Mouse (Mus musculus) ES-E14 (cell line): Measurements from ENCODE around the gene Lhx2. TPM values are rescaled to one million over a fixed set of nuclear protein-coding genes. Genes with fewer than 3 reads are reported as not detected.

Source experiments
- DNase-seq: peaks from one replicate; pipeline ENCODE4 v3.0.0-alpha.2; 2013; ENCODE audit warnings: low read depth, low spot score
- H3K27ac ChIP-seq: 2 replicates; pipeline ENCODE4 v1.5.1; 2012; ENCODE audit warnings: low read depth, mild to moderate bottlenecking, low read length, moderate library complexity, mixed read lengths; ENCODE audit not compliant: poor library complexity, insufficient read depth, severe bottlenecking
- H3K36me3 ChIP-seq: 2 replicates; pipeline ENCODE4 v1.6.1; 2012; ENCODE audit warnings: mild to moderate bottlenecking, low read length, moderate library complexity, mixed read lengths; ENCODE audit not compliant: control insufficient read depth, poor library complexity, insufficient read depth, severe bottlenecking
- H3K4me1 ChIP-seq, 2 experiments: fragments of 150-350 bp in 1 of 2; sonication (generic) in 1 of 2; 2 replicates each; pipeline ENCODE4 v1.6.1; 2012; ENCODE audit warnings: low read length in 2 of 2, mild to moderate bottlenecking in 1 of 2, mixed read lengths in 1 of 2; ENCODE audit not compliant: control insufficient read depth in 2 of 2, insufficient read depth in 2 of 2, poor library complexity in 1 of 2
- H3K4me3 ChIP-seq, 2 experiments: fragments of 150-350 bp in 1 of 2; sonication (generic) in 1 of 2; 2 replicates each; pipeline ENCODE4 v1.5.1; 2012; ENCODE audit warnings: low read length in 2 of 2, low read depth in 1 of 2, mild to moderate bottlenecking in 1 of 2, mixed read lengths in 1 of 2; ENCODE audit not compliant: insufficient read depth in 1 of 2, poor library complexity in 1 of 2, severe bottlenecking in 1 of 2
- H3K9ac ChIP-seq: 2 replicates; pipeline ENCODE4 v1.6.1; 2012; ENCODE audit warnings: low read depth, mild to moderate bottlenecking, low read length, mixed read lengths; ENCODE audit not compliant: poor library complexity, insufficient read depth, severe bottlenecking
- H3K9me3 ChIP-seq: fragments of 150-350 bp; sonication (generic); 2 replicates; pipeline ENCODE4 v1.6.1; 2012; ENCODE audit warnings: low read depth, mild to moderate bottlenecking, low read length; ENCODE audit not compliant: control insufficient read depth, insufficient read depth
- CHD2 ChIP-seq: IDR thresholded peaks from 2 replicates; pipeline ENCODE4 v1.6.1; 2014; ENCODE audit warnings: mild to moderate bottlenecking, low read depth, low read length, inconsistent platforms
- HCFC1 ChIP-seq: IDR thresholded peaks from 2 replicates; pipeline ENCODE4 v1.6.1; 2012; ENCODE audit warnings: low read length, inconsistent platforms, borderline replicate concordance; ENCODE audit not compliant: insufficient read depth
- MAFK ChIP-seq: IDR thresholded peaks from 2 replicates; pipeline ENCODE4 v1.6.1; 2014; ENCODE audit warnings: mild to moderate bottlenecking, low read depth, low read length, inconsistent platforms; ENCODE audit not compliant: insufficient read depth
- ZC3H11A ChIP-seq: IDR thresholded peaks from 2 replicates; pipeline ENCODE4 v1.6.1; 2012; ENCODE audit warnings: low read depth, mild to moderate bottlenecking, inconsistent platforms, low read length, borderline replicate concordance
- ZNF384 ChIP-seq: IDR thresholded peaks from 2 replicates; pipeline ENCODE4 v1.6.1; 2012; ENCODE audit warnings: low read depth, low read length, inconsistent platforms
- in situ Hi-C, 2 experiments: fragments of 600-800 bp; cut with MboI; formaldehyde crosslinking; loops; one replicate each; pipeline ENCODE4 v1.15.1; 2025; ENCODE audit warnings: low sequenced_read_pairs in 2 of 2, inconsistent platforms in 1 of 2; ENCODE audit not compliant: unreplicated experiment in 2 of 2
- total RNA-seq: library from RNA; depleted of rRNA; stranded (reverse); fragments of 300-350 nt; gene quantifications from 2 replicates; pipeline ENCODE4 v1.2.3, GENCODE M21; 2012; rRNA removed

Lhx2 gene
- 0.32 and 0.36 TPM in 2 replicates for total RNA-seq

DNA sequence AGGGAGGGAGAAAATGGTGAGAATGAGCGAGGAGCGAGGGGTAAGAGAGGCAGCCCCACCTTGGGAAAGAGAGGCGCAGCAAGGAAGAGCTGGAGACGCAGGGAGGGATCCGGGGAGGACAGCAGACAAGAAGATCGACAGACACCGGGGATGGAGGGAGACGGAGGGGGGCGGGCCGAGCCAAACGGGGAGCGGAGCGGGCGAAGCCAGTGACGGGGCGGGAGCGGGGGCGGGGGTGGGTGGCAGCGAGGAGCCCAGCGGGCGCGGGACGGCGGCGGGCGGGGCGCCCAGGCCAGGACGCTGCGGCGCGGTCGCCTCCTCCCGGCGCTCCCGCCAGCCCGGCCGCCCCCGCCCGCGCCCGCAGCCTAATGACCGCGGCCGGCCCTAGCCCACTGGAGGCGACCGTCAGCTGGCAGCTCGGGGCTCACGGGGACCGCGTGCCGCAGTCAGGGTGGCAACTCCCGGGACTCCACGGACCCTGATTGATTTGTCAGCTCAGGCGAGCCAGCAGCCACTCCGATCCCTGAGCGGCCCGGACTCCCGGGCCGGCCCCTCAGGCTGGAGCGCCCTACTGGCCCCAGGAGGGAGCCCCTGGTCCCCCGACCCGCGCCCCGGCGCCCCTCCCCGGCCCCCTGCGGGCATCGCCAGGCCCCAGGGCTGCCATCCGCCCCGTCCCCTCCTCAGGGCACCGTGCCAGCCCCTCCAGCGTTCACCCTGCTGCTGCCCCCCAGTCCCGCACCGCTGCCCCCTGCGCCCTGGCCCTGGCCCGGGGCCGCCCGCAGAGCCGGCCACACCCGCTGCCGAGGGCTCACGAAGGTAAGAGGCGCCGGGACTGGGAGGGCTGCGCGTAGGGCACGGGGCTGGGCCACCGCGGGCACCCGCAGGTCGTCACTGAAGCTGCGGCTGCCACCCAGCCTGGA is at the start of gene Lhx2:
TSS of gene Lhx2 (plus strand) at position 292 of the 920 bp plus-strand sequence.
- H3K36me3 ChIP-seq: no peaks in the 10 kb centered on the region
- peak within 1 kb of the TSS in 1 of 2 experiments; percentile 63; a peak in 2 of 4 replicates for H3K4me3 ChIP-seq
- H3K27ac ChIP-seq: no peak within 1 kb of the TSS
- no peaks in the 10 kb centered on the region for H3K9me3 ChIP-seq
- peak within 1 kb of the TSS; percentile 49; the same call in 1 of the 2 replicates for H3K9ac ChIP-seq
- peaks cover 0 to 4% of the 10 kb centered on the region in 2 experiments; a peak in 1 of 4 replicates for H3K4me1 ChIP-seq
- TF ChIP-seq HCFC1: no peak
- TF ChIP-seq ZNF384: no peak
- TF ChIP-seq CHD2: no peak
- TF ChIP-seq ZC3H11A: no peak
- no peak for TF ChIP-seq MAFK
- in situ Hi-C loops: no loop called here
- no peak for DNase-seq

GRCm38 (mm10) chr2:38291526-38291925 is 47.6 kb upstream of the Lhx2 start:
- Histone ChIP-seq H3K9ac (no peak overlapping the region), H3K36me3 (no peaks in the 10 kb centered on the region), H3K4me3 (no peak overlapping the region), H3K27ac (no peak overlapping the region), H3K4me1 (peaks cover 2% of the 10 kb centered on the region in 2 experiments; a peak in 3 of 4 replicates), H3K9me3 (no peaks in the 10 kb centered on the region)
- TF ChIP-seq HCFC1 (no peak), MAFK (no peak), ZC3H11A (no peak), CHD2 (no peak)
- in situ Hi-C loops: no loop called here
- DNase-seq: no peak

- Histone ChIP-seq H3K4me3 (no peak overlapping the region), H3K9me3 (no peaks in the 10 kb centered on the region), H3K4me1 (no peaks in the 10 kb centered on the region), H3K9ac (no peak overlapping the region), H3K36me3 (no peaks in the 10 kb centered on the region), H3K27ac (no peak overlapping the region)
- TF ChIP-seq ZC3H11A: no peak
- TF ChIP-seq MAFK: no peak
- TF ChIP-seq ZNF384: no peak
- no peak for TF ChIP-seq HCFC1
- no peak for TF ChIP-seq CHD2
- DNase-seq: no peak
- in situ Hi-C loops: no loop called here
Measured at GRCm38 (mm10) chr2:38295939-38296338, 43.1 kb upstream of the Lhx2 start.

DNA sequence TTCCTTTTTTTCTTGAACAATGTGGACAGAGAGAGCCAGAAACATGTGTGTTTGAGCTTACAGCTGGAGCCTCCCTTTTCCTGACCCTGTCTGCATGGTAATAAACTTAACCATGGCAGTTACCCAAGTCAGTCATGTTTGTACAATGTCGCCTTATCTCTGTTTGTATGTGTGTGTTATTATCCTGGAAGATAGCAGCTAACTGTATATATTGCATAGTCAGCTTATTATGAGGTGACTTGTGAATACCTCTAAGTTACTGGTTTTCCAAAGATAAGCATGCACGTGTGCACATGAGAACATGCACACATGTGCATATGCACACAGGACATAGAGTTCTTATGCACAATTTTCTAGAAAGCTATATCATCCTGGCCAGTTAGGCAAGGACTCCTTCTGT is 38.1 kb upstream of the Lhx2 start:
- in situ Hi-C loops: no loop called here
- H3K9ac ChIP-seq: no peak overlapping the region
- H3K4me1 ChIP-seq: no peaks in the 10 kb centered on the region
- no peak for TF ChIP-seq ZNF384
- TF ChIP-seq CHD2: no peak
- peak; percentile 57; the same call in 1 of the 2 replicates for TF ChIP-seq MAFK
- no peak overlapping the region for H3K4me3 ChIP-seq
- H3K36me3 ChIP-seq: no peaks in the 10 kb centered on the region
- DNase-seq: no peak
- H3K27ac ChIP-seq: no peak overlapping the region
- no peaks in the 10 kb centered on the region for H3K9me3 ChIP-seq

DNA sequence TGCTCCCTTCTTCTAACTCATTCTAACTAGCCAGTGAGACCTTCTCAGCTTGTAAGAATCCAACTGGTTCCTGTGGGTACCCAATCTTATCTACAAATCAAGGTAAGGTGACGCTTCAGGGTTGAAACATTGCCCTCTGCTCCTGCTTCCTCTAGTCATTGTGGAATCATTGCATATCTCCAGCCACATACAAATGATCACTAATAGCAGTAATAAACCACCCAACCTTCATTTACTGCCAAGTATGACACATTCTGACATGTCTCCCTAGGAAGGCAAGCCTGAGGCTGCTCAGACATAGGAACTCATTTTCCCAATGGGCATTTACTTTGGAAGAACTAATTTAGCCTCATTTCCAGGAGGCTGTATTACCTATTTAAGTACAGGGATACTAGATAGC is 33.9 kb upstream of the Lhx2 start:
- Histone ChIP-seq H3K4me3 (no peak overlapping the region), H3K4me1 (no peaks in the 10 kb centered on the region), H3K9me3 (no peaks in the 10 kb centered on the region), H3K36me3 (no peaks in the 10 kb centered on the region), H3K27ac (no peak overlapping the region), H3K9ac (no peak overlapping the region)
- TF ChIP-seq CHD2 (no peak), ZNF384 (no peak), ZC3H11A (no peak), HCFC1 (no peak), MAFK (no peak)
- in situ Hi-C loops: no loop called here
- DNase-seq: no peak
